Mouse (Mus musculus) heart, postnatal 0 days (tissue): ENCODE results near the gene Mrpl52. TPM values are rescaled to one million over a fixed set of nuclear protein-coding genes. Genes with fewer than 3 reads are reported as not detected.

Experiments
- ATAC-seq: fragments of 200-750 bp; cut with Nextera tagmentation; 2 replicates; pipeline ENCODE4 v1.8.0; 2017; ENCODE audit warnings: low read depth, moderate number of reproducible peaks, moderate library complexity; ENCODE audit not compliant: insufficient read depth
- DNase-seq: peaks from one replicate; pipeline ENCODE4 v3.0.0-alpha.2; 2016; ENCODE audit warnings: low spot score
- H3K27ac ChIP-seq: fragments of 300-500 bp; sonication (generic); 2 replicates; pipeline ENCODE4 v1.5.1; 2014; ENCODE audit warnings: low read depth, mild to moderate bottlenecking
- H3K27me3 ChIP-seq: fragments of 300-500 bp; sonication (generic); 2 replicates; pipeline ENCODE4 v1.6.1; 2014; ENCODE audit warnings: low read length, mixed read lengths; ENCODE audit not compliant: control insufficient read depth, insufficient read depth
- H3K36me3 ChIP-seq: fragments of 300-500 bp; sonication (generic); replicated peaks from 2 replicates; pipeline ENCODE4 v1.6.1; 2014; ENCODE audit warnings: low read length, mixed read lengths; ENCODE audit not compliant: control insufficient read depth, insufficient read depth
- H3K4me1 ChIP-seq: fragments of 300-500 bp; sonication (generic); 2 replicates; pipeline ENCODE4 v1.6.1; 2014; ENCODE audit warnings: antibody characterized with exemption; ENCODE audit not compliant: control insufficient read depth, insufficient read depth
- H3K4me2 ChIP-seq: fragments of 300-500 bp; sonication (generic); 2 replicates; pipeline ENCODE4 v1.6.1; 2014; ENCODE audit warnings: low read depth, mild to moderate bottlenecking, low read length, moderate library complexity
- H3K4me3 ChIP-seq: fragments of 300-500 bp; sonication (generic); 2 replicates; pipeline ENCODE4 v1.5.1; 2014; ENCODE audit warnings: low read depth, low read length
- H3K9ac ChIP-seq: fragments of 300-500 bp; sonication (generic); replicated peaks from 2 replicates; pipeline ENCODE4 v1.6.1; 2014; ENCODE audit warnings: low read depth, low read length, mixed read lengths
- H3K9me3 ChIP-seq: fragments of 300-500 bp; sonication (generic); replicated peaks from 2 replicates; pipeline ENCODE4 v1.6.1; 2016; ENCODE audit warnings: low read length; ENCODE audit not compliant: control insufficient read depth
- CTCF ChIP-seq: IDR thresholded peaks from 2 replicates; pipeline ENCODE4 v1.5.1; 2016; ENCODE audit warnings: antibody characterized with exemption, control low read depth, low read depth
- EP300 ChIP-seq: IDR thresholded peaks from 2 replicates; pipeline ENCODE4 v1.6.1; 2016; ENCODE audit warnings: antibody characterized with exemption, low read depth
- WGBS: fragments of 180-500 bp; shearing (Covaris S2); extraction: QIAGEN DNeasy Blood & Tissue Kit; methylation state at CpG from one replicate; pipeline ENCODE4 v1.1.7; 2014; 5-methylcytosine and 5-hydroxymethylcytosine counted together
- polyA plus RNA-seq: library from polyadenylated mRNA; unstranded; fragments of >200 nt; fragmentation: Nextera tagmentation; extraction: Ambion mirVana; gene quantifications from 2 replicates; pipeline ENCODE4 v1.2.1, GENCODE M21; 2015
- total RNA-seq: library from RNA; depleted of rRNA; stranded (reverse); fragments of >200 nt; gene quantifications from 2 replicates; pipeline ENCODE4 v1.2.3, GENCODE M21; 2014; ENCODE audit warnings: low replicate concordance

Gene Mrpl52
- total and polyA plus RNA-seq, 2 experiments from 2014 or later: 132 to 335 TPM

GRCm38 (mm10) chr14:54421014-54421413 lies 5.7 kb upstream of the Mrpl52 start:
- H3K36me3 ChIP-seq: no peaks in the 10 kb centered on the region
- H3K9ac ChIP-seq: no peak overlapping the region
- TF ChIP-seq EP300 (no peak), CTCF (no peak)
- H3K4me3 ChIP-seq: no peak overlapping the region
- H3K4me1 ChIP-seq: no peaks in the 10 kb centered on the region
- WGBS: 73% methylated on average over 2 of the region's 2 CpGs
- H3K27ac ChIP-seq: no peak overlapping the region
- no peaks in the 10 kb centered on the region for H3K27me3 ChIP-seq
- ATAC-seq: no peak
- H3K9me3 ChIP-seq: no peaks in the 10 kb centered on the region
- H3K4me2 ChIP-seq: no peak overlapping the region
- DNase-seq: no peak

- Histone ChIP-seq H3K9me3 (no peaks in the 10 kb centered on the region), H3K4me1 (peaks cover 4% of the 10 kb centered on the region; the same call in 1 of the 2 replicates), H3K4me3 (no peak overlapping the region), H3K27me3 (no peaks in the 10 kb centered on the region), H3K36me3 (no peaks in the 10 kb centered on the region; the same call in 1 of the 2 replicates), H3K27ac (no peak overlapping the region), H3K4me2 (no peak overlapping the region), H3K9ac (no peak overlapping the region)
- DNase-seq (no peak), ATAC-seq (no peak)
- 65% methylated on average over 5 of the region's 5 CpGs for WGBS
- TF ChIP-seq EP300 (no peak), CTCF (peak; percentile 63)
Measured at GRCm38 (mm10) chr14:54423406-54423805, 3.3 kb upstream of the Mrpl52 start.

DNA sequence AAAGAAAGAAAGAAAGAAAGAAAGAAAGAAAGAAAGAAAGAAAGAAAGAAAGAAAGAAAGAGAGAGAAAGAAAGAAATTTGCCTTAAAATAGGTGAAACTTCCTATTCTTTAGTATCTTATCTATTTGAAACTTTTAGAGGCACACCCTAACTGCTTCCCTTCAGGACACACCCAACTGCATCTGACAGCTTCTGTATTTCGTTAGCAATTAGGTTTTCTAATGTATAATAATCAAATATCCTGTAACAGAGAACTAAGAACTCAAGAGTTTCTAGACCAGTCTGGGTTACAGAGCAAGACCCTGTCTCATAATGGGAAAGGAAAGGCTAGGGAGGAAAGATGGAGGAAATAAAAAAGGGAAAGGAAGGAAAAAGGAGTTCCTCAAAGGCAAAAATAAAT lies 2.1 kb upstream of the Mrpl52 start:
- H3K4me3 ChIP-seq: no peak overlapping the region
- TF ChIP-seq EP300 (no peak), CTCF (no peak)
- ATAC-seq (no peak), DNase-seq (no peak)
- 67% methylated on average over 1 of the region's 1 CpGs for WGBS
- peaks cover 5% of the 10 kb centered on the region for H3K36me3 ChIP-seq
- no peaks in the 10 kb centered on the region for H3K9me3 ChIP-seq
- no peak overlapping the region for H3K4me2 ChIP-seq
- H3K27me3 ChIP-seq: no peaks in the 10 kb centered on the region
- peaks cover 8% of the 10 kb centered on the region; the same call in 1 of the 2 replicates for H3K4me1 ChIP-seq
- no peak overlapping the region for H3K9ac ChIP-seq
- H3K27ac ChIP-seq: no peak overlapping the region

DNA sequence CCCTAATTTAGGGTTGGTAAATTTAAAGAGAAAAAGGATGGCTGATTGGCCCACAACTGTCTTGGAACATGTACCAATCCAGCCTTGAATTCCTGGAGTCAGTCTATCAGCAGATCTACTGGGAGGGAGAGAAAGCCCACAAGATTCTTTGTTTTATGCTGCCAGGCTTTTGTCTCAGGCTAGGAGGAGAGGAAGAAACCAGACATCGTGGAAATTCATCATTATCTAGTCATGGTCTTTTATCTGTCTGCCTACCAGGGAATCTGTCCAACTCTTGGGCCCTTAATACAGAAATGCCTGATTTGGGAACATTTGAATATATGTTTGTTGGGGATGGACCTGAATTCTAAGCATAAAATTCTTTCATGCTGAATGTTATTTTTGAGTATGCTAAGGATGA lies 1.2 kb upstream of the Mrpl52 start:
- H3K27ac ChIP-seq: no peak overlapping the region
- H3K9ac ChIP-seq: no peak overlapping the region
- TF ChIP-seq CTCF: no peak
- TF ChIP-seq EP300: no peak
- WGBS: 61% methylated on average over 1 of the region's 1 CpGs
- H3K27me3 ChIP-seq: no peaks in the 10 kb centered on the region
- H3K4me2 ChIP-seq: no peak overlapping the region
- DNase-seq (no peak), ATAC-seq (no peak)
- peaks cover 5% of the 10 kb centered on the region for H3K36me3 ChIP-seq
- no peaks in the 10 kb centered on the region for H3K9me3 ChIP-seq
- H3K4me1 ChIP-seq: peaks cover 17% of the 10 kb centered on the region
- H3K4me3 ChIP-seq: no peak overlapping the region

DNA sequence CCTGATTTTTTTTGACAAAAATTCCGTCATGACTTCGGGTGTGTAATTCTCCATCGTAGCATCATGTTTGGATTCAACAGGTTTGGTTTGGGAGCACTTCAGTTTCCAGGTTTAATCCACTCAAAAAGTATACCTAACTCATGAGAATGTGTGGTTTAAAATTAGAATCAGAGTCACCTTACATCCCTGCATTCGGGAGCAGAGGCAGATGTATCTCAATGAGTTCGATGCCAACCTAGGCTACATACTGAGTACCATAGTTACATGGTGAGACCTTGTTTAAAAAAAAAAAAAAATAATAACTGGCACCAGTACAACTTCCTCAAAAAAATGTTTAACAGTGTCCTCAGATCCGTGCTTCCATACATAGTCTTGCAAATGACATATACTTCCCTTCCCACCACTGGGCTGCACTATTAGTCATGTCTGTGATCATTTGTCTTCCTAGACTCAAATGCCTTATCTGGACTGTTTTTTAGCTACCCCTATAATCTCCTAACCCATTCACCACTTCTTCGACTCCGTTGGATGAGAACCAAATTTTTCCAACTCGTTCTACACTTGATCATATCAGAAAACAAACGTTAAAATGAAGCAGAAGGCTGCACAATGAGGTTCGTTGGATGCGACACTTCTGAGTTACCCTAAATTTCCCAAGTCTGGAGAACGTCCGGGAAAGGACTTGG lies 563 bp upstream of the Mrpl52 start:
- Histone ChIP-seq H3K27me3 (no peaks in the 10 kb centered on the region), H3K4me1 (peaks cover 18% of the 10 kb centered on the region), H3K36me3 (peaks cover 5% of the 10 kb centered on the region), H3K4me3 (peak overlapping the region; percentile 77), H3K9me3 (no peaks in the 10 kb centered on the region), H3K27ac (peak overlapping the region; percentile 91), H3K4me2 (peak overlapping the region; percentile 83), H3K9ac (peak overlapping the region; percentile 70)
- TF ChIP-seq CTCF: no peak
- no peak for TF ChIP-seq EP300
- ATAC-seq (peak; percentile 31; the same call in 1 of the 2 replicates), DNase-seq (no peak)
- WGBS: 31% methylated on average over 14 of the region's 14 CpGs

DNA sequence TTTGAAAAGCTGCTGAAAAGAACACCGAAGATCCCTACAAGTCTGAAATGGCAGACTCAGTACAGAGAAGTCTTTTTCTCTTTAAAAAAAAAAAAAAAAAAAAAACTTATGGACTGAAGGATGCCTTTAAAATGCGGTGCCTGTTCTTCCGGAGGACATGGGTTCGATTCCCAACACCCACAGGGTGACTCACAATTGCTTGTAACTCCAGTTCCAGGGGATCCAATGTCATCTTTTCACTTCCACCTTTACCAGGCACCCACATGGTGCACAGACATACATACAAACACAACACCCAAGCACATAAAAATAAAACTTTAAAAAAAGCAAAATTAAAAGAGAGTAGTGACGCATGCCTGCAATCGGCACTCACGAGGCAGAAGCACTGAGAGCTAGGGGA lies 987 bp downstream of the Mrpl52 start:
- Histone ChIP-seq H3K4me1 (peaks cover 18% of the 10 kb centered on the region), H3K27ac (no peak overlapping the region), H3K4me3 (no peak overlapping the region), H3K9me3 (no peaks in the 10 kb centered on the region), H3K27me3 (no peaks in the 10 kb centered on the region), H3K9ac (no peak overlapping the region), H3K36me3 (peaks cover 5% of the 10 kb centered on the region), H3K4me2 (peak overlapping the region; percentile 83; the same call in 1 of the 2 replicates)
- no peak for DNase-seq
- ATAC-seq: no peak
- TF ChIP-seq CTCF (no peak), EP300 (no peak)
- WGBS: 88% methylated on average over 7 of the region's 7 CpGs
